Mouse (Mus musculus) gastrocnemius, postnatal 36 days (tissue): ENCODE results near the gene Mrgpre. TPM values are rescaled to one million over a fixed set of nuclear protein-coding genes. Genes with fewer than 3 reads are reported as not detected.

ENCODE experiments used
- DNase-seq, 2 experiments: peaks; one replicate each; pipeline ENCODE4 v3.0.0; 2022
- intact Hi-C: fragments of 180-260 bp; cut with DNase I; formaldehyde crosslinking; loops from one replicate; pipeline ENCODE4 v1.15.1; 2025
- long read RNA-seq, 2 experiments: library from polyadenylated mRNA; stranded (forward); transcript quantifications; one replicate each; pipeline ENCODE4 v2.0.0; 2021
- total RNA-seq, 2 experiments: library from RNA; stranded (reverse); gene quantifications; 2 replicates each; pipeline ENCODE4 v1.2.3; 2021

Mrgpre gene
- under 1 TPM; 0.43 to 0.54 TPM for total RNA-seq
- long read RNA-seq, experiment 1: 0 reads
- long read RNA-seq, experiment 2: 0 reads

GRCm38 (mm10) chr7:143783996-143784829, at the start of gene Mrgpre:
Gene Mrgpre, minus strand, starts transcription at chr7:143784500.
- DNase-seq: peak; percentile 71 to 80
- intact Hi-C loops: no loop called here

GRCm38 (mm10) chr7:143833581-143834190, 49.4 kb upstream of the Mrgpre start:
- intact Hi-C loops: loop anchor here (10.0 kb wide), 1 partner anchor 241 kb away; no protein-coding TSS in a partner anchor
- no peak for DNase-seq

- no peak for DNase-seq
- intact Hi-C loops: loop anchor here (10.0 kb wide), 1 partner anchor 242 kb away; no protein-coding TSS in a partner anchor
These were observed 48.3 kb upstream of the Mrgpre start for GRCm38 (mm10) chr7:143832611-143833010.

GRCm38 (mm10) chr7:143832196-143832595, 47.9 kb upstream of the Mrgpre start:
- DNase-seq: no peak
- intact Hi-C loops: loop anchor here (10.0 kb wide), 1 partner anchor 243 kb away; no protein-coding TSS in a partner anchor

GRCm38 (mm10) chr7:143830399-143830798, 46.1 kb upstream of the Mrgpre start:
- no peak for DNase-seq
- intact Hi-C loops: loop anchor here (1.0 to 10.0 kb wide), 2 partner anchors 77 to 244 kb away; no protein-coding TSS in a partner anchor

GRCm38 (mm10) chr7:143829504-143830331, 45.4 kb upstream of the Mrgpre start:
- intact Hi-C loops: loop anchor here (1.0 to 10.0 kb wide), 2 partner anchors 78 to 245 kb away; no protein-coding TSS in a partner anchor
- peak; percentile 84 to 90 for DNase-seq

- DNase-seq: no peak
- intact Hi-C loops: no loop called here
These were observed 42.7 kb upstream of the Mrgpre start for GRCm38 (mm10) chr7:143826985-143827384.

GRCm38 (mm10) chr7:143823266-143823605, 38.9 kb upstream of the Mrgpre start:
- intact Hi-C loops: no loop called here
- DNase-seq: no peak

GRCm38 (mm10) chr7:143822375-143823265, 38.3 kb upstream of the Mrgpre start, which contains the start of the genes Nadsyn1 and Dhcr7:
Gene Nadsyn1, minus strand, starts transcription at chr7:143822849.
Gene Dhcr7, plus strand, starts transcription at chr7:143823145.
- intact Hi-C loops: no loop called here
- DNase-seq: peak; percentile 98 to 100

GRCm38 (mm10) chr7:143821241-143821640, 36.9 kb upstream of the Mrgpre start:
- DNase-seq: no peak
- intact Hi-C loops: no loop called here

- intact Hi-C loops: loop anchor here (5.0 kb wide), 1 partner anchor 88 kb away; no protein-coding TSS in a partner anchor
- DNase-seq: no peak
These were observed 34.9 kb upstream of the Mrgpre start for GRCm38 (mm10) chr7:143819201-143819600.

- intact Hi-C loops: no loop called here
These were observed 24.6 kb upstream of the Mrgpre start for GRCm38 (mm10) chr7:143808909-143809308.

GRCm38 (mm10) chr7:143805199-143805624, 20.9 kb upstream of the Mrgpre start:
- intact Hi-C loops: no loop called here
- no peak for DNase-seq

More at GRCm38 (mm10) chr7:143808909-143809308, 24.6 kb upstream of the Mrgpre start:
- no peak for DNase-seq

GRCm38 (mm10) chr7:143801195-143802065, 17.1 kb upstream of the Mrgpre start:
- no peak for DNase-seq
- intact Hi-C loops: no loop called here

- DNase-seq: no peak
- intact Hi-C loops: no loop called here
These were observed 16.5 kb upstream of the Mrgpre start for GRCm38 (mm10) chr7:143800770-143801169.

GRCm38 (mm10) chr7:143798783-143799182, 14.5 kb upstream of the Mrgpre start:
- intact Hi-C loops: no loop called here
- DNase-seq: no peak

- DNase-seq: no peak
- intact Hi-C loops: no loop called here
These were observed 8.8 kb upstream of the Mrgpre start for GRCm38 (mm10) chr7:143793121-143793520.

GRCm38 (mm10) chr7:143792336-143792985, 8.2 kb upstream of the Mrgpre start:
- intact Hi-C loops: no loop called here
- no peak for DNase-seq
